Mouse (Mus musculus) ES-Bruce4 (cell line): ENCODE measurements around the gene Gemin7.

ENCODE experiments used
- CTCF ChIP-seq: IDR thresholded peaks from one replicate; pipeline ENCODE4 v1.8.1; 2011; ENCODE audit warnings: low read depth, low read length
- EP300 ChIP-seq: IDR thresholded peaks from 2 replicates; pipeline ENCODE4 v1.6.1; 2011; ENCODE audit warnings: low read depth, low read length; ENCODE audit not compliant: insufficient read depth

DNA sequence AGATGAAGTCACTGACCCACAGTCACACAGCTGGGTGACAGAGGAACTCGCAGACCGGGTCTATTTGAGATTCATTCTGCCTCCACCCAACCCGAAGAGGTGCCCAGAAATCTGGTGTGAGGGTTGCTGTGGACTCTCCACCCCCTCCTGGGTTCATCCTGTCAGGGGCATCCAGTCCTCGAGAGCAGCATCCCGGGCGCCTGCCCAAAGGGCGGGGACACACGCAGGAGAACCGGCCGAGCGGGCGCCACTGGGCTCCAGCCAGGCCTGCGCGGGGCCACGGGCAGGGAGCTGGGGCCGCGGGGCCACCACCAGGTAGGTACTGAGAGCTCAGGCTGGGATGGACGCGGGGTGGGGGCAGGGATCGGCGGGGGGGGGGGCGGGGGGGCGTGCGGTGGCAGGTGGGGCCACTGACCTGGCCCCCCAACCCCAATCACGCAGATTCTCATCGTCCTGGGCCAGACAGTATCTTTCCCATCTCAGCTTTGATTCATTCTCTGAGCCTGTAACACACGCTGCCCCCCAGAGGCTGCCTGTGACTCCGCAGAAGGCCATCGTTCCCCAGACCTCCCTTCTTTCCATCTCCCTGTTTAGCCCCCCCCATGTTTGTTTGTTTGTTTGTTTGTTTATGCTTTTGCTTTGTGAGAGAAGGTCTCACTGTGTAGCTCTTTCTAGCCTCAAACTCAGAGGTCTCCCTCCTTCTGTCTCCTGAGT, 59.6 kb downstream of the Gemin7 start, which contains the start of gene Nkpd1:
- TF ChIP-seq CTCF (peak; percentile 68), EP300 (no peak)
